Mouse (Mus musculus) C2C12 (cell line): ENCODE measurements at regions not wholly inside any gene's neighbourhood (a gene's known extent, or its start where the extent isn't known, plus 50 kb on each side); places are given as distances from the start of the nearest gene placed in this dataset.
"Not testable (repeated sequence)": the region's sequence is repeated elsewhere in the genome, so short reads cannot be mapped to it uniquely, and the experiment has no call there.

Source experiments
- H3K27me3 ChIP-seq: one replicate; pipeline ENCODE4 v1.6.1; 2011; ENCODE audit not compliant: control insufficient read depth, insufficient read depth, insufficient read length
- H3K36me3 ChIP-seq: one replicate; pipeline ENCODE4 v1.6.1; 2011; ENCODE audit not compliant: control insufficient read depth, insufficient read depth
- H3K4me3 ChIP-seq: one replicate; pipeline ENCODE4 v1.5.1; 2011; ENCODE audit warnings: mild to moderate bottlenecking, control low read depth; ENCODE audit not compliant: poor library complexity, insufficient read depth, severe bottlenecking
- H3K79me2 ChIP-seq: one replicate; pipeline ENCODE4 v1.6.1; 2011; ENCODE audit not compliant: control insufficient read depth, insufficient read depth
- H3K79me3 ChIP-seq: one replicate; pipeline ENCODE4 v1.6.1; 2011; ENCODE audit warnings: low read depth, control low read depth
- H3ac ChIP-seq: one replicate; pipeline ENCODE3; 2011; ENCODE audit warnings: low read depth; ENCODE audit not compliant: control insufficient read depth, insufficient read length
- CEBPB ChIP-seq: IDR thresholded peaks from one replicate; pipeline ENCODE4 v1.6.1; 2011; ENCODE audit warnings: low read depth, mild to moderate bottlenecking, control low read depth, moderate library complexity
- CTCF ChIP-seq: IDR thresholded peaks from one replicate; pipeline ENCODE4 v1.5.1; 2011; ENCODE audit not compliant: control insufficient read depth, insufficient read depth, insufficient read length
- FOSL1 ChIP-seq: IDR thresholded peaks from one replicate; pipeline ENCODE4 v1.8.0; 2011; ENCODE audit warnings: mild to moderate bottlenecking, low read length; ENCODE audit not compliant: poor library complexity, insufficient read depth, severe bottlenecking
- MAX ChIP-seq: IDR thresholded peaks from one replicate; pipeline ENCODE4 v1.6.1; 2011; ENCODE audit warnings: mild to moderate bottlenecking, control low read depth
- MYOD1 ChIP-seq: IDR thresholded peaks from one replicate; pipeline ENCODE4 v1.6.1; 2011; ENCODE audit warnings: low read depth; ENCODE audit not compliant: control insufficient read depth, insufficient read length
- MYOG ChIP-seq: IDR thresholded peaks from one replicate; pipeline ENCODE4 v1.6.1; 2011; ENCODE audit not compliant: control insufficient read depth, insufficient read length; ENCODE audit errors: extremely low read depth
- USF1 ChIP-seq: IDR thresholded peaks from one replicate; pipeline ENCODE4 v1.6.1; 2011; ENCODE audit warnings: low read depth, mild to moderate bottlenecking, control low read depth, moderate library complexity

- Histone ChIP-seq H3ac (no peak overlapping the region), H3K27me3 (peaks cover 3% of the 10 kb centered on the region), H3K79me3 (no peaks in the 10 kb centered on the region), H3K79me2 (no peaks in the 10 kb centered on the region), H3K36me3 (no peaks in the 10 kb centered on the region), H3K4me3 (no peak overlapping the region)
- TF ChIP-seq CTCF: no peak
- no peak for TF ChIP-seq MAX
- TF ChIP-seq FOSL1: no peak
- TF ChIP-seq MYOD1: no peak
Observed at GRCm38 (mm10) chr14:53802547-53802946, 451.4 kb downstream of the Dad1 start.

- Histone ChIP-seq H3K79me2 (no peaks in the 10 kb centered on the region), H3K36me3 (no peaks in the 10 kb centered on the region), H3K4me3 (no peak overlapping the region), H3ac (no peak overlapping the region), H3K79me3 (no peaks in the 10 kb centered on the region), H3K27me3 (no peaks in the 10 kb centered on the region)
- TF ChIP-seq MYOG (no peak), USF1 (no peak), CTCF (no peak), MYOD1 (no peak), CEBPB (no peak), FOSL1 (no peak), MAX (no peak)
Observed at GRCm38 (mm10) chr14:53800508-53801136, 453.3 kb downstream of the Dad1 start.

GRCm38 (mm10) chr14:53795160-53795559 lies 458.7 kb downstream of the Dad1 start:
- H3K79me3 ChIP-seq, H3ac ChIP-seq, H3K27me3 ChIP-seq, H3K36me3 ChIP-seq, H3K4me3 ChIP-seq, H3K79me2 ChIP-seq: not testable (repeated sequence)

GRCm38 (mm10) chr14:53794527-53794926 lies 459.4 kb downstream of the Dad1 start:
- no peak overlapping the region for H3K4me3 ChIP-seq
- H3K79me3 ChIP-seq: no peaks in the 10 kb centered on the region
- no peaks in the 10 kb centered on the region for H3K27me3 ChIP-seq
- no peaks in the 10 kb centered on the region for H3K79me2 ChIP-seq
- H3ac ChIP-seq: no peak overlapping the region
- TF ChIP-seq CEBPB (no peak), MAX (no peak), CTCF (no peak)
- H3K36me3 ChIP-seq: no peaks in the 10 kb centered on the region

- not testable (repeated sequence) for H3ac ChIP-seq, H3K79me2 ChIP-seq, H3K36me3 ChIP-seq, H3K4me3 ChIP-seq, H3K27me3 ChIP-seq, H3K79me3 ChIP-seq
Observed at GRCm38 (mm10) chr14:53792432-53792831, 461.5 kb downstream of the Dad1 start.

GRCm38 (mm10) chr14:53785547-53785946 lies 468.4 kb downstream of the Dad1 start:
- H3ac ChIP-seq, H3K4me3 ChIP-seq, H3K79me3 ChIP-seq, H3K27me3 ChIP-seq, H3K36me3 ChIP-seq, H3K79me2 ChIP-seq: not testable (repeated sequence)

GRCm38 (mm10) chr14:53777375-53777774 lies 476.5 kb downstream of the Dad1 start:
- Histone ChIP-seq H3K36me3 (no peaks in the 10 kb centered on the region), H3K79me3 (no peaks in the 10 kb centered on the region), H3K27me3 (no peaks in the 10 kb centered on the region), H3K79me2 (no peaks in the 10 kb centered on the region), H3ac (no peak overlapping the region), H3K4me3 (no peak overlapping the region)
- no peak for TF ChIP-seq FOSL1
- no peak for TF ChIP-seq CEBPB
- no peak for TF ChIP-seq CTCF
- no peak for TF ChIP-seq USF1
- no peak for TF ChIP-seq MYOD1
- TF ChIP-seq MAX: no peak
- TF ChIP-seq MYOG: no peak

GRCm38 (mm10) chr14:53776717-53777116 lies 477.2 kb downstream of the Dad1 start:
- not testable (repeated sequence) for H3K36me3 ChIP-seq, H3K27me3 ChIP-seq, H3K79me2 ChIP-seq, H3K79me3 ChIP-seq, H3K4me3 ChIP-seq, H3ac ChIP-seq

GRCm38 (mm10) chr14:53766501-53766900 lies 487.4 kb downstream of the Dad1 start:
- H3K36me3 ChIP-seq, H3K27me3 ChIP-seq, H3K79me3 ChIP-seq, H3K79me2 ChIP-seq, H3ac ChIP-seq, H3K4me3 ChIP-seq: not testable (repeated sequence)

GRCm38 (mm10) chr14:53765918-53766317 lies 488.0 kb downstream of the Dad1 start:
- H3K4me3 ChIP-seq, H3K79me3 ChIP-seq, H3K79me2 ChIP-seq, H3ac ChIP-seq, H3K36me3 ChIP-seq, H3K27me3 ChIP-seq: not testable (repeated sequence)
